Mouse (Mus musculus) lung, postnatal 0 days (tissue): ENCODE results near the gene Prm2. TPM values are rescaled to one million over a fixed set of nuclear protein-coding genes. Genes with fewer than 3 reads are reported as not detected.

Experiments used
- ATAC-seq: fragments of 200-750 bp; cut with Nextera tagmentation; 2 replicates; pipeline ENCODE4 v1.8.0; 2017; ENCODE audit warnings: moderate library complexity
- DNase-seq: peaks from one replicate; pipeline ENCODE4 v3.0.0-alpha.2; 2016; ENCODE audit warnings: low spot score
- H3K27ac ChIP-seq: fragments of 300-500 bp; sonication (generic); 2 replicates; pipeline ENCODE4 v1.5.1; 2014; ENCODE audit warnings: antibody characterized with exemption, mild to moderate bottlenecking, low read length, mixed read lengths
- H3K27me3 ChIP-seq: fragments of 300-500 bp; sonication (generic); replicated peaks from 2 replicates; pipeline ENCODE4 v1.6.1; 2014; ENCODE audit warnings: low read length, mixed read lengths; ENCODE audit not compliant: insufficient read depth
- H3K36me3 ChIP-seq: fragments of 300-500 bp; sonication (generic); 2 replicates; pipeline ENCODE4 v1.6.1; 2014; ENCODE audit warnings: low read length, mixed read lengths; ENCODE audit not compliant: insufficient read depth
- H3K4me1 ChIP-seq: fragments of 300-500 bp; sonication (generic); 2 replicates; pipeline ENCODE4 v1.6.1; 2014; ENCODE audit warnings: antibody characterized with exemption, low read depth, low read length, mixed read lengths; ENCODE audit not compliant: insufficient read depth
- H3K4me2 ChIP-seq: fragments of 300-500 bp; sonication (generic); replicated peaks from 2 replicates; pipeline ENCODE4 v1.6.1; 2014; ENCODE audit warnings: low read depth, mild to moderate bottlenecking, low read length, moderate library complexity, mixed read lengths
- H3K4me3 ChIP-seq: fragments of 300-500 bp; sonication (generic); 2 replicates; pipeline ENCODE4 v1.5.1; 2014; ENCODE audit warnings: low read depth, low read length
- H3K9ac ChIP-seq: fragments of 300-500 bp; sonication (generic); replicated peaks from 2 replicates; pipeline ENCODE4 v1.6.1; 2014; ENCODE audit warnings: low read depth, mild to moderate bottlenecking
- H3K9me3 ChIP-seq: fragments of 300-500 bp; sonication (generic); 2 replicates; pipeline ENCODE4 v1.6.1; 2016; ENCODE audit warnings: low read length, mixed read lengths
- CTCF ChIP-seq: IDR thresholded peaks from 2 replicates; pipeline ENCODE4 v1.5.1; 2016; ENCODE audit warnings: antibody characterized with exemption, mild to moderate bottlenecking
- EP300 ChIP-seq: IDR thresholded peaks from 2 replicates; pipeline ENCODE4 v1.6.1; 2016; ENCODE audit warnings: antibody characterized with exemption, mild to moderate bottlenecking, control low read depth
- WGBS: fragments of 180-500 bp; shearing (Covaris S2); extraction: QIAGEN DNeasy Blood & Tissue Kit; methylation state at CpG from one replicate; pipeline ENCODE4 v1.1.7; 2014; 5-methylcytosine and 5-hydroxymethylcytosine counted together
- polyA plus RNA-seq: library from polyadenylated mRNA; unstranded; fragments of >200 nt; fragmentation: Nextera tagmentation; extraction: Ambion mirVana; gene quantifications from 2 replicates; pipeline ENCODE4 v1.2.1, GENCODE M21; 2015

Prm2 gene
- polyA plus RNA-seq, 1 experiment from 2014 or later = not detected

GRCm38 (mm10) chr16:10764323-10764722, 31.6 kb downstream of the Prm2 start:
- Histone ChIP-seq H3K9ac (no peak overlapping the region), H3K27ac (no peak overlapping the region), H3K9me3 (no peaks in the 10 kb centered on the region), H3K4me1 (peaks cover 6% of the 10 kb centered on the region; the same call in 1 of the 2 replicates), H3K4me3 (no peak overlapping the region), H3K4me2 (no peak overlapping the region), H3K36me3 (no peaks in the 10 kb centered on the region), H3K27me3 (no peaks in the 10 kb centered on the region)
- peak; percentile 68 for DNase-seq
- peak; percentile 56; the same call in 1 of the 2 replicates for ATAC-seq
- 8% methylated on average over 2 of the region's 2 CpGs for WGBS
- no peak for TF ChIP-seq EP300
- TF ChIP-seq CTCF = no peak

- no peaks in the 10 kb centered on the region for H3K9me3 ChIP-seq
- TF ChIP-seq EP300 = no peak
- TF ChIP-seq CTCF = no peak
These were observed 32.2 kb downstream of the Prm2 start for GRCm38 (mm10) chr16:10763540-10764264.

GRCm38 (mm10) chr16:10762569-10763180, 33.3 kb downstream of the Prm2 start:
- peaks cover 3% of the 10 kb centered on the region; the same call in 1 of the 2 replicates for H3K4me1 ChIP-seq
- H3K27ac ChIP-seq = no peak overlapping the region
- H3K4me2 ChIP-seq = no peak overlapping the region
- TF ChIP-seq EP300 (no peak), CTCF (no peak)
- no peaks in the 10 kb centered on the region for H3K9me3 ChIP-seq
- no peak overlapping the region for H3K9ac ChIP-seq
- H3K4me3 ChIP-seq = no peak overlapping the region
- 60% methylated on average over 5 of the region's 5 CpGs for WGBS
- no peaks in the 10 kb centered on the region for H3K27me3 ChIP-seq
- DNase-seq (peak; percentile 52), ATAC-seq (peak; percentile 47)
- H3K36me3 ChIP-seq = no peaks in the 10 kb centered on the region

More at GRCm38 (mm10) chr16:10763540-10764264, 32.2 kb downstream of the Prm2 start:
- no peak overlapping the region for H3K27ac ChIP-seq
- WGBS = 41% methylated on average over 6 of the region's 6 CpGs
- peaks cover 3% of the 10 kb centered on the region; the same call in 1 of the 2 replicates for H3K4me1 ChIP-seq
- no peak overlapping the region for H3K4me3 ChIP-seq
- ATAC-seq = no peak
- DNase-seq = no peak
- no peak overlapping the region for H3K4me2 ChIP-seq
- no peaks in the 10 kb centered on the region for H3K36me3 ChIP-seq
- no peaks in the 10 kb centered on the region for H3K27me3 ChIP-seq
- H3K9ac ChIP-seq = no peak overlapping the region

GRCm38 (mm10) chr16:10761182-10761581, 34.8 kb downstream of the Prm2 start:
- H3K36me3 ChIP-seq = no peaks in the 10 kb centered on the region
- peak; percentile 19 for DNase-seq
- ATAC-seq = peak; percentile 36
- H3K4me1 ChIP-seq = peaks cover 3% of the 10 kb centered on the region; the same call in 1 of the 2 replicates
- no peak overlapping the region for H3K27ac ChIP-seq
- H3K27me3 ChIP-seq = no peaks in the 10 kb centered on the region
- H3K9me3 ChIP-seq = no peaks in the 10 kb centered on the region
- WGBS = 76% methylated on average over 8 of the region's 8 CpGs
- no peak for TF ChIP-seq CTCF
- TF ChIP-seq EP300 = no peak
- no peak overlapping the region for H3K4me3 ChIP-seq
- no peak overlapping the region for H3K4me2 ChIP-seq
- H3K9ac ChIP-seq = no peak overlapping the region

- no peak overlapping the region for H3K4me2 ChIP-seq
- no peak overlapping the region for H3K4me3 ChIP-seq
- DNase-seq (no peak), ATAC-seq (0 out of 2 replicates have a peak, but pooled peaks have one; percentile 13)
- H3K9me3 ChIP-seq = no peaks in the 10 kb centered on the region
- H3K9ac ChIP-seq = no peak overlapping the region
- 37% methylated on average over 6 of the region's 6 CpGs for WGBS
- no peak overlapping the region for H3K27ac ChIP-seq
- H3K4me1 ChIP-seq = no peaks in the 10 kb centered on the region
- no peaks in the 10 kb centered on the region for H3K36me3 ChIP-seq
- TF ChIP-seq CTCF = no peak
- TF ChIP-seq EP300 = no peak
- H3K27me3 ChIP-seq = no peaks in the 10 kb centered on the region
These were observed 39.8 kb downstream of the Prm2 start for GRCm38 (mm10) chr16:10756168-10756567.

- Histone ChIP-seq H3K4me1 (no peaks in the 10 kb centered on the region), H3K27ac (no peak overlapping the region), H3K9ac (no peak overlapping the region), H3K4me2 (no peak overlapping the region), H3K27me3 (no peaks in the 10 kb centered on the region), H3K36me3 (no peaks in the 10 kb centered on the region), H3K4me3 (no peak overlapping the region), H3K9me3 (no peaks in the 10 kb centered on the region)
- ATAC-seq = peak; percentile 37
- WGBS = 83% methylated on average over 3 of the region's 3 CpGs
- DNase-seq = no peak
- TF ChIP-seq EP300 = no peak
- no peak for TF ChIP-seq CTCF
These were observed 41.2 kb downstream of the Prm2 start for GRCm38 (mm10) chr16:10754521-10755296.
